Mouse (Mus musculus): Measurements from ENCODE around the gene Gm17374.

DNA sequence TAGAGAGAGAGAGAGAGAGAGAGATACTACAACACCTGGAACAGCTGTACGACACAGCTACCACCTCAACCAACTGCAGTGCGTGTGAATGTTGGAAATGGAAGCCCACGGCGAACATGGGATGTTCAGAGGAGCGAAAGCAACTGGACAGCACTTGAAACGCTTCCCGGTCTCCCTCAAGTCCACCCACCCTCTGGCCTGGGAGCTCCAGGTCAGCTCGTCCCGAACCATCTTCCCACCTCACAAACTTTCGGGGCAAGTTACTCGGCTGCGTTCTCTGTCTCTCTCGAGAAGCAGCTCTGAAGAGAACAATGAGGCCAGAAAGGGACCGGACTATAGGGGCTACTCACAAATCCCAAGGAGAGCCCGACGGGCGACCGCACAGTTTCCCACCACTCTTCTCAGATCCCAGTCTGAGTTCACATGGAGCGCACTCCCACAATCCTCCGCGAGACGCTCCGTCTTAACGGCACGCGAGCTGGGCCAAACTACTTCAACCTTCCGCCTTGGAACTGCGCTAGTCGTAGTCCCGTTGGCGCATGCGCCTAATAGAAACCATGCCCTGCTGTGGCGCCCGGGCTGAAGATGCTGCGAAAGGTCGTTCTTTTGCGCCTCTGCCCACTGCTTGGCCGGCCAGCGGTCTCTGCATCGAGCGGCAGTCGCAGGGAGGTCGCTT lies 18.4 kb downstream of the Gm17374 start, which contains the start of the genes Esf1 and Ndufaf5:
- TF ChIP-seq CTCF (IDR thresholded peaks at IDR 0.05; ENCODE audit: low read depth) (no peak), EP300 (IDR thresholded peaks at IDR 0.05; ENCODE audit: low read depth) (no peak)

Measured in liver, embryonic 14.5 days (tissue).